Mouse (Mus musculus): ENCODE data around the gene Emc4.

DNA sequence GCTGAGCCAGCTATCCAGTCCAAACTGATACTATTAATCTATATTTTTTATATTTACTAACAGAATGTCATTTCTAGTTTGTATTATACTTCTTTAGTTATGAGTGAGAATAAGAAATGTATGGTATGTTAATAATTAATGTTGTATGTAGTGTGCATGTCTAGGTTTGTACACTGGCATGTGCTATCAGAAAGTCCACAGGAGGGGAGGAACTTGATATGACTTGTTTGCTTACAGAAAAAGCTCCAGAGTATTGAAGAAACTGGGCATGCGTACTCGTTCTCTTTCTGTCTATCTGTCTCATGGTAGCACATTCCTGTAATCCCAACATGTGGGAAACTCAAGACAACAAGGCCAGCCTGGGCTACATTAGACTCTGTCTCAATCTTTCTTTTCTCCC lies 49.6 kb downstream of the Emc4 start:
- TF ChIP-seq POLR2A (IDR thresholded peaks at IDR 0.05; ENCODE audit: insufficient read depth, low read length) (no peak), EP300 (IDR thresholded peaks at IDR 0.05; ENCODE audit: insufficient read depth, low read depth, low read length) (no peak), CTCF (IDR thresholded peaks at IDR 0.05; ENCODE audit: low read depth, low read length) (no peak)
